Mouse (Mus musculus) forebrain, embryonic 11.5 days (tissue): ENCODE results near the gene Tmem19. TPM values are rescaled to one million over a fixed set of nuclear protein-coding genes. Genes with fewer than 3 reads are reported as not detected.

ENCODE experiments used
- ATAC-seq: fragments of 200-750 bp; cut with Nextera tagmentation; replicated peaks from 2 replicates; pipeline ENCODE4 v1.8.0; 2017; ENCODE audit warnings: moderate TSS enrichment; ENCODE audit not compliant: low FRiP score
- DNase-seq: peaks from one replicate; pipeline ENCODE4 v3.0.0-alpha.2; 2017; ENCODE audit warnings: low spot score
- H3K27ac ChIP-seq: fragments of 300-500 bp; sonication (generic); 2 replicates; pipeline ENCODE4 v1.5.1; 2014; ENCODE audit warnings: low read depth, low read length
- H3K27me3 ChIP-seq: fragments of 300-500 bp; sonication (generic); 2 replicates; pipeline ENCODE4 v1.6.1; 2014; ENCODE audit warnings: mild to moderate bottlenecking, low read length, mixed read lengths; ENCODE audit not compliant: control insufficient read depth, insufficient read depth
- H3K36me3 ChIP-seq: fragments of 300-500 bp; sonication (generic); 2 replicates; pipeline ENCODE4 v1.6.1; 2014; ENCODE audit warnings: mild to moderate bottlenecking, low read length, moderate library complexity, mixed read lengths; ENCODE audit not compliant: control insufficient read depth, insufficient read depth
- H3K4me1 ChIP-seq: fragments of 300-500 bp; sonication (generic); replicated peaks from 2 replicates; pipeline ENCODE4 v1.6.1; 2014; ENCODE audit warnings: low read length, mixed read lengths; ENCODE audit not compliant: control insufficient read depth, insufficient read depth
- H3K4me2 ChIP-seq: fragments of 300-500 bp; sonication (generic); 2 replicates; pipeline ENCODE4 v1.6.1; 2014; ENCODE audit warnings: low read depth, mild to moderate bottlenecking, low read length, moderate library complexity, mixed read lengths; ENCODE audit not compliant: severe bottlenecking
- H3K4me3 ChIP-seq: fragments of 300-500 bp; sonication (generic); 2 replicates; pipeline ENCODE4 v1.5.1; 2014; ENCODE audit warnings: low read depth, low read length
- H3K9ac ChIP-seq: fragments of 300-500 bp; sonication (generic); 2 replicates; pipeline ENCODE4 v1.6.1; 2014; ENCODE audit warnings: low read length
- H3K9me3 ChIP-seq: fragments of 300-500 bp; sonication (generic); 2 replicates; pipeline ENCODE4 v1.6.1; 2016; ENCODE audit warnings: low read length, mixed read lengths; ENCODE audit not compliant: control insufficient read depth
- WGBS: fragments of 180-500 bp; shearing (Covaris S2); extraction: QIAGEN DNeasy Blood & Tissue Kit; methylation state at CpG from one replicate; pipeline ENCODE4 v1.1.7; 2014; 5-methylcytosine and 5-hydroxymethylcytosine counted together
- polyA plus RNA-seq: library from polyadenylated mRNA; unstranded; fragments of >200 nt; fragmentation: Nextera tagmentation; extraction: Ambion mirVana; gene quantifications from 2 replicates; pipeline ENCODE4 v1.2.1, GENCODE M21; 2014

Gene Tmem19
- 32.6 and 33.7 TPM in 2 replicates for polyA plus RNA-seq

DNA sequence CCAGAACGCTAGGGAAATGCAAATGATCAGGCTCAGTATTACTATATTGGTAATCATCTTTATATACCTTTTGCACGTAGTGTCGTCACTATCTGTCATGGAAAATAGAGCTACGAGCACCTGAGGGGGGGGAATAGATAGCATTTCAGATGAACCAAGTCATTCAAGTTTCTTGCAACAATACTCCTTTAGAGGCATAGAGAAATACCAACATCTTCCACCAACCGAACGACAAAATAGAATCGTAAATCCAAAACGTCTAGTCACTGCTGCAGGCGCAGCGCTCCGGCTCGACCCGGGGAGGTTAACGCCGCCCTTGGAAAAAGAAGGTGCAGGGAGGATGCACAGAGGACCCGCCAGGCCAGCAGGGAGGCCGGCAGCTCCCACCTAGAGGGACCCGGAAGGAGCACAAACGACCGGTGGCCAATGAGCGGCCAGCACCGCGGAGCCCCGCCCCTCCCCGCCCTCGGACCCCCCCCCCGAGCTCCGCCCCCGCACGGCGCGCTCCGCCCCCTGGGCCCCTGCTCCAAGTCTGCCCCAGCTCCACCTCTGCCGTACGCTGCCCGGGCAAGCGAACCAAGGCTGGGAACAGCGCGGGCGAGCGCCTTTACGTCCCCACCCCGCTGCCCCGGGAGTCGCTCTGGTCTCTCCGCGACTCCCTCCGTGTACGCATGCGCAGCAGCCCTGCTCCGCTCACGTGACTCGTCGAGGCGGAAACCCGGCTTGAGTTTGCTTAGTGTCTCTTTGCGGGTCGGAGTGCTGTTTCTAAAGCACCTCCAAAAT, at the start of gene Tmem19:
Gene Tmem19, minus strand, starts transcription at position 662 of the 783 bp plus-strand sequence.
- Histone ChIP-seq H3K4me1 (0 out of 2 replicates have a peak, but pooled peaks cover 2% of the 10 kb centered on the region), H3K4me3 (peak within 1 kb of the TSS; percentile 54), H3K27me3 (no peaks in the 10 kb centered on the region), H3K27ac (peak within 1 kb of the TSS; percentile 94), H3K9me3 (no peaks in the 10 kb centered on the region), H3K36me3 (no peaks in the 10 kb centered on the region), H3K4me2 (peak within 1 kb of the TSS; percentile 75), H3K9ac (peak within 1 kb of the TSS; percentile 59)
- under 1% methylated on average over 58 of the region's 58 CpGs for WGBS
- ATAC-seq (peak; percentile 99), DNase-seq (peak; percentile 98)

GRCm38 (mm10) chr10:115406393-115406792, 44.1 kb upstream of the Tmem19 start:
- H3K27me3 ChIP-seq, result no peaks in the 10 kb centered on the region
- DNase-seq, result peak; percentile 73
- H3K4me3 ChIP-seq, result no peak overlapping the region
- H3K27ac ChIP-seq, result no peak overlapping the region
- H3K4me1 ChIP-seq, result no peaks in the 10 kb centered on the region
- H3K4me2 ChIP-seq, result no peak overlapping the region
- no peaks in the 10 kb centered on the region for H3K9me3 ChIP-seq
- WGBS, result 64% methylated on average over 6 of the region's 6 CpGs
- no peak overlapping the region for H3K9ac ChIP-seq
- ATAC-seq, result no peak
- peaks cover 5% of the 10 kb centered on the region; the same call in 1 of the 2 replicates for H3K36me3 ChIP-seq

DNA sequence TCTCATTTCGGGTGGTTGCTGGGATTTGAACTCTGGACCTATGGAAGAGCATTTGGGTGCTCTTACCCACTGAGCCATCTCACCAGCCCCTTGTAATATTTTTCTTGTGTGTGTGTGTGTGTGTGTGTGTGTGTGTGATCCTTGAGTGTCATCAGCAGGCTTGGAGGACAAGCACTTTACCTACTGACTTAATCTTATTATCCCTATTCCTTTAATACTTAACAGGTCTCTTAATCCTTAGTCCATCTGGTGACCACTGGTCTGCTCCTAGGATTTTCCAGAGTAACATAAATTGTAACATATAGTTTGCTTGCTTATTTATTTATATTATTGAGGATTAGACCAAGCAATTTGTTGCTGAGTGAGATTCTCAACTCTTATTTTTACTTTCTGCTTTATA, 29.6 kb upstream of the Tmem19 start:
- Histone ChIP-seq H3K27ac (no peak overlapping the region), H3K27me3 (no peaks in the 10 kb centered on the region), H3K36me3 (no peaks in the 10 kb centered on the region), H3K4me3 (no peak overlapping the region), H3K9me3 (no peaks in the 10 kb centered on the region), H3K4me1 (0 out of 2 replicates have a peak, but pooled peaks cover 3% of the 10 kb centered on the region), H3K9ac (no peak overlapping the region), H3K4me2 (no peak overlapping the region)
- WGBS, result 84% methylated on average over 1 of the region's 1 CpGs
- no peak for ATAC-seq
- DNase-seq, result no peak

- DNase-seq (no peak), ATAC-seq (no peak)
These were observed 28.8 kb upstream of the Tmem19 start for GRCm38 (mm10) chr10:115391076-115391475.

GRCm38 (mm10) chr10:115387891-115388290, 25.6 kb upstream of the Tmem19 start:
- Histone ChIP-seq H3K9ac (no peak overlapping the region), H3K4me3 (no peak overlapping the region), H3K36me3 (no peaks in the 10 kb centered on the region), H3K27ac (no peak overlapping the region), H3K4me2 (no peak overlapping the region), H3K4me1 (0 out of 2 replicates have a peak, but pooled peaks cover 3% of the 10 kb centered on the region), H3K27me3 (no peaks in the 10 kb centered on the region), H3K9me3 (no peaks in the 10 kb centered on the region)
- DNase-seq (no peak), ATAC-seq (no peak)
- 92% methylated on average over 3 of the region's 3 CpGs for WGBS

More at GRCm38 (mm10) chr10:115391076-115391475, 28.8 kb upstream of the Tmem19 start:
- H3K27ac ChIP-seq, result no peak overlapping the region
- 92% methylated on average over 4 of the region's 4 CpGs for WGBS
- no peak overlapping the region for H3K9ac ChIP-seq
- no peaks in the 10 kb centered on the region for H3K9me3 ChIP-seq
- 0 out of 2 replicates have a peak, but pooled peaks cover 3% of the 10 kb centered on the region for H3K4me1 ChIP-seq
- no peak overlapping the region for H3K4me3 ChIP-seq
- H3K4me2 ChIP-seq, result no peak overlapping the region
- H3K36me3 ChIP-seq, result no peaks in the 10 kb centered on the region
- H3K27me3 ChIP-seq, result no peaks in the 10 kb centered on the region

- WGBS, result under 1% methylated on average over 80 of the region's 101 CpGs
- H3K27me3 ChIP-seq, result no peaks in the 10 kb centered on the region
- peak overlapping the region; percentile 98 for H3K27ac ChIP-seq
- ATAC-seq (peak; percentile 68), DNase-seq (peak; percentile 85)
- peaks cover 5% of the 10 kb centered on the region; the same call in 1 of the 2 replicates for H3K4me1 ChIP-seq
- H3K9me3 ChIP-seq, result no peaks in the 10 kb centered on the region
- H3K9ac ChIP-seq, result peak overlapping the region; percentile 92
- H3K4me2 ChIP-seq, result peak overlapping the region; percentile 72
- peak overlapping the region; percentile 94 for H3K4me3 ChIP-seq
- H3K36me3 ChIP-seq, result no peaks in the 10 kb centered on the region; the same call in 1 of the 2 replicates
These were observed 23.0 kb upstream of the Tmem19 start for GRCm38 (mm10) chr10:115385018-115386002.

GRCm38 (mm10) chr10:115384221-115385017, 22.1 kb upstream of the Tmem19 start, which contains the start of the genes Thap2 and Zfc3h1:
Gene Thap2 (minus strand): TSS chr10:115384443.
Gene Zfc3h1 (plus strand): TSS chr10:115384959.
- DNase-seq (peak; percentile 99), ATAC-seq (peak; percentile 96)
- Histone ChIP-seq H3K36me3 (no peaks in the 10 kb centered on the region; the same call in 1 of the 2 replicates), H3K4me1 (peaks cover 5% of the 10 kb centered on the region; the same call in 1 of the 2 replicates), H3K27me3 (no peaks in the 10 kb centered on the region), H3K27ac (peak within 1 kb of the TSS; percentile 98), H3K4me3 (peak within 1 kb of the TSS; percentile 94), H3K4me2 (peak within 1 kb of the TSS; percentile 72), H3K9ac (peak within 1 kb of the TSS; percentile 92), H3K9me3 (no peaks in the 10 kb centered on the region)
- WGBS, result under 1% methylated on average over 65 of the region's 65 CpGs
